Comparison of ENCODE assay signal across 16 mouse cellular contexts in the genomic region with DNA sequence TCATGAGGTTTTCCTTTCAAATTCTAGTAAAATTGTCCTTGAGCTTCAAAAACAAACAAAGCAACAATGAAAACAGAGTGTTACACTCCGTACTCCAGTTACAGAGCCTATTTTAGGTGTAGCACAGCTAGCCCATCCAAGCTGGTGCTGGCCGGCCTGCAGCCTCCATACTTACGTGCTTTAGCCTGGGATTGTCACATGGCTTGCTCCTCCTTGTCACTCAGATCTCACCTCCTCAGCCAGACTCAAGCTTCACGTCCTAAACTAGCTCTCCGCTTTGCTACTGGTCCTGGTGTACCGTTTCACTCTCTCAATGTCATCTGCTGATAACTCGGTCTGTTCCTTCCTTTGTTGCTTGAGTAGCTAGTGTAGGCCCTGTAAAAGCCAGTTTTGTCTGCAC.
"Had no signal": no experiment of that assay in that cellular context is flagged by ENCODE, and none has a peak within 500 bp of the region (broad histone marks: within the 10 kb centered on the region; RNA-seq: fewer than 3 reads in every experiment).

No protein-coding gene starts in this region.

- H3K27ac ChIP-seq: limb, embryonic 12.5 days; liver, embryonic 13.5 days; lung, embryonic 15.5 days; macrophage; midbrain, embryonic 12.5 days; stomach, embryonic 15.5 days had no signal

- H3K9ac ChIP-seq: limb, embryonic 12.5 days; liver, embryonic 13.5 days; liver, postnatal 0 days; lung, embryonic 15.5 days; midbrain, embryonic 12.5 days; stomach, embryonic 15.5 days had no signal

- DNase-seq: kidney, postnatal 36 days; layer of hippocampus, adult 9-11 months; layer of hippocampus, postnatal 36 days; liver; liver, embryonic 13.5 days; liver, postnatal 0 days; lung, postnatal 14 days; right cerebral cortex, postnatal 14 days; thymus, adult 2 months; thymus, postnatal 25 days had no signal

- H3K4me1 ChIP-seq: liver, embryonic 13.5 days; lung, embryonic 15.5 days; megakaryocyte, embryonic 14.5 days; midbrain, embryonic 12.5 days; stomach, embryonic 15.5 days had no signal

- H3K4me2 ChIP-seq: limb, embryonic 12.5 days; liver, embryonic 13.5 days; lung, embryonic 15.5 days; midbrain, embryonic 12.5 days; stomach, embryonic 15.5 days had no signal

- ATAC-seq: liver, postnatal 0 days had no signal

- H3K9me3 ChIP-seq: limb, embryonic 12.5 days; liver, embryonic 13.5 days; lung, embryonic 15.5 days; megakaryocyte, embryonic 14.5 days; midbrain, embryonic 12.5 days; stomach, embryonic 15.5 days had no signal

- H3K36me3 ChIP-seq: limb, embryonic 12.5 days; liver, embryonic 13.5 days; lung, embryonic 15.5 days; midbrain, embryonic 12.5 days; stomach, embryonic 15.5 days had no signal

- H3K27me3 ChIP-seq: limb, embryonic 12.5 days; liver, embryonic 13.5 days; lung, embryonic 15.5 days; megakaryocyte, embryonic 14.5 days; midbrain, embryonic 12.5 days; stomach, embryonic 15.5 days had no signal

- H3K4me3 ChIP-seq: limb, embryonic 12.5 days; liver, embryonic 13.5 days; lung, embryonic 15.5 days; megakaryocyte, embryonic 14.5 days; midbrain, embryonic 12.5 days; stomach, embryonic 15.5 days had no signal
